Mouse (Mus musculus): ENCODE data around the gene Rnf123. TPM values are rescaled to one million over a fixed set of nuclear protein-coding genes. Genes with fewer than 3 reads are reported as not detected.
"Not testable (repeated sequence)": the region's sequence is repeated elsewhere in the genome, so short reads cannot be mapped to it uniquely, and the experiment has no call there.

The Rnf123 gene
- polyA plus RNA-seq, 2 experiments from 2014 or later: 49.9 to 75.8 TPM

DNA sequence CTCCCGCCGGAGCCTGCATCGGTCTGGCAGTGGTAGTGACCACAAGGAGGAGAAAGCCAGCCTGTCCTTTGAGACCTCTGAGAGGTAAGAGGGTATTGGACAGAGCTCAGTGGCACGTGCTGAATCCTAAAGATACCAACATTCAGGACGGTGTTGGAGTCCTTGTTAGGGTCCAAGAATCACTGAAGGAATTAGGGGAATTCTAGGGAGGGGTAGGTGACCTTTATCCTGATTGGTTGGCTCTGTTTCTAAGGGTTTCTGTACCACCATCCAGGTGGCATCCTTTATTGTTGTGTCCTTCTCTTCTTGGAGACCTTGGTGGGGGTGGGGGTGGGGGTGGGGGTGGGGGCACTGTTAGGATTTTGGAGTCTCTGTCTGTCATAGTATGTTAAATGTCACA, 51.0 kb downstream of the Rnf123 start:
- ATAC-seq: no peak

DNA sequence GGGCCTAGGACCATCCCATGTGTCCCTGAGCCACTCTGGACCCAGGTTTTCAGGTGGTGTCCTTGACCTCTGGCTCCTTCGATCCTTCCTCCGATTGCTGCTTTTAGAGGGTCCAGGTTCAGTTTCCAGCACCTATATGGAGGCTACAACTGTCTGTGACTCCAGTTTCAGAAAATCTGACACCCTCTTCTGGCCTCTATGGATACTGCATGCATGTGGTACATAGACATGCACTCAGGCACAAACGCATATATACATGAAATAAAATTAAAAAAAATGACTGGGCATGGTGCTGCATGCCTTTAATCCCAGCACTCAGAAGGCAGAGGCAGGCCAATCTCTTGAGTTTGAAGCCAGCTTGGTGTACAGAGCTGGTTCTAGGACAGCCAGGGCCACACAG, 55.3 kb downstream of the Rnf123 start:
- no peak for ATAC-seq

DNA sequence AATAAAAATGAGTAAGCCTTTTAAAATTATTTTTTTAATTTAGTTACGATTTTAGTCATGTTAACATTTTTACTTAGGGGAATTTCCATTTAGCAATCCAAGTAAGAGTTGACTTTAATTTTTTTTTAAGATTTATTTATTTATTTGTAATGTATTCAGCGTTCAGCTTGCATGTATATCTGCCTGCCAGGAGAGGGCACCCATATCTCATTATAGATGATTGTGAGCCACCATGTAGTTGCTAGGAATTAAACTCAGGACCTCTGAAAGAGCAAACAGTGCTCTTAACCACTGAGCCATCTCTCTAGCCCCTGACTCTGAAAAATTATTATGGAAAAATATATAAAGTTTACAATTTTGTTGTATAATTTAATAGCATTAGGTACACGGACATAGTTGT, 56.6 kb downstream of the Rnf123 start:
- no peak for ATAC-seq

DNA sequence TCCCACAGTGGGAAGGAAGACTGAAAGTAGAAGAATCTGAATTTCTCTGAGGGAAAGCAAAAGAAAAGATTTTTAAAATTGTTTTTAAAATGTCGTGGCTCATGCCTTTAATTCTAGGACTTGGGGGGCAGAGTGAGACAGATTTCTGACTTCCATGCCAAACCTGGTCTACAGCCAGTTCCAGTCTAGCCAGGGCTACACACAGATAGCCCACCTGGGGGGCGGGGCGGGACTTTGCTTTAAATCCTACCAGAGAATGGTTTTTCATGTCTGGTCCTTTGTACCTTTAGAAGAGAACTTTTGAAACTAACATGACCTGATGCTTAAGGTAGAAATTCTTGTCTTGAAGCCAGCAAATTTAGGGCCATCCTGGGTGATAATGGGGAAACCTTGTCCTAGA, 59.9 kb downstream of the Rnf123 start:
- no peak for ATAC-seq

DNA sequence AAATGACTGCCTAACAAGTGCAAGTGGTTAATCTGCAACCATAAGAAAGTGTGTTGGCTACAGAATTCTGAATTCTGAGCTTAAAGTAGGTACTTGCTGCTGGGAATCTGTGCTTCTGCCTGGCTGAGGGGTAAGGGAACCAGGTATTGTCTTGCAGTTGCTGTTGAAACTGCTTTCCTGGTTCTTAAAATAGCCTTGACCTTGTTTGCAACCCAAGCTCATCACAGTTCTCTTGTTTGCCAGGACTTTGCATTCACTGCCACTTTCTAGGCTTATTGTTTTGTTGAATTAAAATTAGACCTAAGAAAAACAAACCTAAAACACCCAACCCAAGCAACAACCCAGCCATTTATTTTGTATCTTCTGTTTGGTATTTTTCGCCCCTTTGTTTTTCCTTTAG, 62.4 kb downstream of the Rnf123 start:
- no peak for ATAC-seq

DNA sequence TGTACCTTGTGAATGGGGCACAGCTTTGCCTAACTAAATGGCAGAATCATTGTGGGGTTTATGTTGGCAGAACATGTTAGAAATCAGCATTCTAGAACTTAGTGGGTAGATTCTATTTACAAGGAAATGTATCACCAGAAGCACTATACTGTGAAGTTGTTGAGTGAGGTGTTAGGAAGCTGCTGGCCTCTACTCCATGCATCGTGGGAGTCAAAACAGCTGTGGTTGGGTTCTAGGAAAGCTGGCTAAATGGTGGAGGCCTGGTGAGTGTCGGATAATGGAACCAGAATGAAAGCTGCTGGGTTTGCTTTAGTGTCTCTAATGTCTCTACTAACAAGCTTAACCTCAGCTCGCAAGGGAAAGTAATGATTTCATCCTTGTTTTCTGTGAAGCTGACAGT, 66.0 kb downstream of the Rnf123 start:
- no peak for ATAC-seq

DNA sequence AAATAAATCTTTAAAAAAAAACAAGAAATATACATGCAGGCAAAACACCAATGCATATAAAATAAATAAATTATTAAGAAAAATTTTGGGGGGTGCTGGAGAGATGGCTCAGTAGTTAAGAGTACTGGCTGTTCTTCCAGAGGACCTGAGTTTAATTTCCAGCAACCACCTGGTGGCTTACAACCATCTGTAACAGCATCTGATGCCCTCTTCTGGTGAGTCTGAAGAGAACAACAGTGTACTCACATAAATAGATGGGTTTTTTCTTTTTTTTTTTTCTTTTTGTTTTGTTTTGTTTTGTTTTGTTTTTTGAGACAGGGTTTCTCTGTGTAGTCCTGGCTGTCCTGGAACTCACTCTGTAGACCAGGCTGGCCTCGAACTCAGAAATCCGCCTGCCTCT, 69.6 kb downstream of the Rnf123 start:
- not testable (repeated sequence) for ATAC-seq

DNA sequence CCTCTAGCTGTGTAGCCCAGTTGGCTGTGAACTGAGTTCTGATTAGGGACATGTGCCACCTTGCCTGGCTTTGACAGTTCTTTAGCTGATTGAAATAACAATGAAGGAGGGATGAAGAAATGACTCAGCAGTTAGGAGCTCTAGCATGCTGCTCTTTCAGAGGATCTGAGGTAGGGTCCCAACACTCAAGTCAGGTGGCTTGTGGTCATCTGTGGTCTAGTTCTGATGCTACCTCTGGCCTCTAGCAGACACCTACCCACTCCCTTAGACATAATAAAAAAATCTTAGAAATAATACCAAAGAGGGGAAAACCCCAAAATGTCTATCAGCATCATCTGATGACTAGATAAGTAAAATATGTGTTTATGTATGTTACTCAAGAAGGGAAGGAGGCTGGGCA, 72.8 kb downstream of the Rnf123 start:
- ATAC-seq: peak; percentile 69

DNA sequence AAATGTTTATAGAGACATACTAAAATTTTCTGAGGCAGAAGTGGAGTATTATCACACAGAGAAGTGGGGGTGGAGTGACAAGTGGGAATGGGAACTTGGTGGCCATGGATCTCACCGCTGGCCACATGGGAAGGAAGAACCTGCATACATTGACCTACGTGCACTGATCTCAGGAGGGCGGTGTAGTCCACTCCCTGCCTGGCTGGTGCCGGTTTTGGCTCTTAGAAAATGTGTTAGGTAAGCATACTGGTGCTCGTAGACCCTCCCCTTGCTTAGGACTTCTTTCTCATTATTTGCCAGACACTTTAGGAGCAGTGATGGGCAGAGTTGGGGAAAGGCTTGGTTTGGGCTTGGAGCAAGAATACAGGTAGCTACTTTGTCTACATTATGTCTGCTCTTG, 75.1 kb downstream of the Rnf123 start:
- no peak for ATAC-seq

DNA sequence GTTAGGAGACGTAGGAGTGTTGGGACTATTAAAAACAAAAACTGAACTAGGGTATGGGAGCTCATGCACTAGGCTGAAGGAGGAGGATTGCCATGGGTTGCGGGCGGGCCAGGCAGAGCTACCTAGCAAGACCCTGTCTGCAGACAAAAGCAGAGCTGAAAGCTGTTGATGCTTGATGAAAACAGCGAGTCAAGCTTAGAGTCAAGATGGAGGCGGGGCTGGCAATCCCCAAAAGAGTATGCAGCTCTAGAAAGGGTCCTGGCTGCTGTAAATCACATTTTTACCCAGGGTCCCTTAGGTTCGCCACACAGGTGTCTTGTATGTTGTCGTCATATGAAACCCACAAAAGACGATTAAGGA, 79.6 kb downstream of the Rnf123 start:
- ATAC-seq: no peak

DNA sequence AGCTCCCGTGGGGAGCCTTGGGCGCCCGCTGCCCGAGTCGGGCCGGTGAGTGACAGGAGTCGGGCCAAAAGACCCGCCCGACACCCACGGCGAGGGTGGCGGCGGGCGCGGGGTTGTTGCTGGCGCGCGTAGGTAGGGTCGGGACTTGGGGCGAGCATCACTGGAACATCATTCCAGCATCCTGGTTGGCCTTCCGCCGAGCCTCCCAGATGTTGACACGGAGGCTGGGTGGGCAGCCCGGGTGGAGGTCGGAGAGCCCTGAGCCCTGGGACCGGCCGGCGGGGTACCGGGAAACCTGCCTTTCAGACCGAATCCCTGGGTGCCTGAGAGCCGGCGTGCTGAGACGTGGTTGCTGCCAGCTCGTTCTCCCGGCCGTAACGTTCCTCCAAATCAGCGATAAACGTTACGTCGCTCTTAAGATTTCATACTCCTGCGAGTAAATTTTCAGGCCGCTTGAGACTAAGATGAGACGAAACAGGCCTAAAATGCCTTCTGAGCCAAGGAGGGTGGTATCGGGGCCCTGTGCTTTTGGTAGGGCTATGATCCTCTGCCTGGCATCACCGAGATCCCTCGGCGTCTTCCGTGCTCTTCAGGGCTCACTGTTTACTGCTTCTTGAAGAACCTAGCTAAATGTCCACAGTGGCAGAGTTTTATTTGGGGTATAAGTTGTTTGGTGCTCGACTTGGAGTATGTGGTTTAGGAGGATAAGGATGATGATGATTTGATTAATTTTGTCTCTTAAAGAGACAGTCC, 80.2 kb downstream of the Rnf123 start:
- peak; percentile 15 for ATAC-seq

DNA sequence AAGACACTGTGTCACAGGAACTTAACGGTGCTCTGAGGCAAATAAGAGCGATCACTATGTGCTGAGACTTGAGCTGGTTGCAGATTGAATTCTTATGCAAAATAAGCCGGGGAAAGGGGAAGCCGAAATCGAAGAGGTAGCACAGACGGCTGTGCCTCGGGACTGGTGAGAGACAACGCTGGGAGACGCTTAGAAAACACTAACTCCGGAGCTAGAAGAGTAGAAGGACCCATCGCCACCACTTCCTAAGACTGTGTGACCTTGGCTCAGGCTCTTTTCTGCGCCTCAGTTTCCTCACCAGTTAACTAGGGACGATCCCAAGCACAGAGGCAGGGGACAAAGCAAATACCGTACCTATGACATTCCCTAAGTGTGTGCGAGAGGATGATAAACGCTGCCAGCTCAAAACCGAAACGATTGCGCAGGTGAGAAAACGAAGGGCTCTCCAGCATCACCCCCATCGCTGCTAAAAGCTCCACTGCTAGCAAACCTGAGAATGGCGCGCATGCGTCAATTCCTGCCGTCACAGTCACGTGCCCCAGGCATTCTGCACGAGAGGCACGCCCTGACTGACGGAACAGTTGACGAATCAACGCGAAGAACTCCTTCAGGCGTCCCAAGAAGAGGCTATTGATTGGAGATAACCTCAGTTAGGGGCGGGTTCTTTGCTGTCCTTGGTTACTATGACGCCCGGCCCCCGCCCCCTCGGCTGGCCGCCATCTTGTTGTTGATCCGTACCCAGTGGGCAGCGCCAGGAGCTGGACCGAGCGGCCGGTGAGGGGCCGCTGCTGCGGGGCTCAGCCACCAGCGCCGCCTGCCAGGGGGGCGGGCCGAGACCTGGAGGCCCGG, 81.0 kb downstream of the Rnf123 start, which contains the start of gene Ip6k1:
Ip6k1 (plus strand) TSS at position 580 of the 849 bp plus-strand sequence.
- ATAC-seq: peak; percentile 99

Other genes starting within 250 kb of the Rnf123 start
- 10 to 100 TPM; 76.4 to 81.0 TPM for gene Rbm6, start 210.1 kb downstream of the Rnf123 start, polyA plus RNA-seq (2017; shearing (Covaris generic))
- gene Mon1a, start 195.2 kb downstream of the Rnf123 start, polyA plus RNA-seq (2017; shearing (Covaris generic)): 10 to 100 TPM; 11.3 to 12.9 TPM
- not detected for gene Mst1r, start 176.5 kb downstream of the Rnf123 start, polyA plus RNA-seq (2017; shearing (Covaris generic))
- gene Actl11, start 154.9 kb downstream of the Rnf123 start, polyA plus RNA-seq (2017; shearing (Covaris generic)): not detected
- gene Camkv, start 147.7 kb downstream of the Rnf123 start, polyA plus RNA-seq (2017; shearing (Covaris generic)): not detected
- gene Traip, start 133.2 kb downstream of the Rnf123 start, polyA plus RNA-seq (2017; shearing (Covaris generic)): 1 to 10 TPM; 5.0 to 8.2 TPM
- 100 to 1,000 TPM; 132 to 138 TPM for gene Uba7, start 107.8 kb downstream of the Rnf123 start, polyA plus RNA-seq (2017; shearing (Covaris generic))
- gene Gm20661, start 100.3 kb downstream of the Rnf123 start, polyA plus RNA-seq (2017; shearing (Covaris generic)): not detected
- gene Inka1, start 97.5 kb downstream of the Rnf123 start, polyA plus RNA-seq (2017; shearing (Covaris generic)): under 1 TPM; 0.33 to 0.51 TPM
- gene Cdhr4, start 90.8 kb downstream of the Rnf123 start, polyA plus RNA-seq (2017; shearing (Covaris generic)): 1 to 10 TPM in 1 of 2 experiments, under 1 TPM in 1; 0.93 to 2.5 TPM
- not detected for gene Gm20662, start 87.0 kb downstream of the Rnf123 start, polyA plus RNA-seq (2017; shearing (Covaris generic))
- 10 to 100 TPM; 36.7 to 47.6 TPM for gene Ip6k1, start 80.8 kb downstream of the Rnf123 start, polyA plus RNA-seq (2017; shearing (Covaris generic))
- 10 to 100 TPM; 12.9 to 22.2 TPM for gene Gmppb, start 34.1 kb downstream of the Rnf123 start, polyA plus RNA-seq (2017; shearing (Covaris generic))
- gene Amigo3, start 30.2 kb downstream of the Rnf123 start, polyA plus RNA-seq (2017; shearing (Covaris generic)): 1 to 10 TPM; 1.3 to 3.3 TPM
- gene Mst1, start 2.9 kb downstream of the Rnf123 start, polyA plus RNA-seq (2017; shearing (Covaris generic)): under 1 TPM; 0.40 to 0.48 TPM
- gene Apeh, start 11.3 kb upstream of the Rnf123 start, polyA plus RNA-seq (2017; shearing (Covaris generic)): 10 to 100 TPM; 39.4 to 45.0 TPM
- gene Bsn, start 107.0 kb upstream of the Rnf123 start, polyA plus RNA-seq (2017; shearing (Covaris generic)): under 1 TPM; 0.33 to 0.73 TPM
- 1 to 10 TPM; 2.1 to 3.3 TPM for gene Dag1, start 180.6 kb upstream of the Rnf123 start, polyA plus RNA-seq (2017; shearing (Covaris generic))
- gene Nicn1, start 207.1 kb upstream of the Rnf123 start, polyA plus RNA-seq (2017; shearing (Covaris generic)): 1 to 10 TPM; 2.8 to 3.0 TPM
- under 1 TPM; 0.29 to 0.58 TPM for gene Amt, start 213.5 kb upstream of the Rnf123 start, polyA plus RNA-seq (2017; shearing (Covaris generic))
- 100 to 1,000 TPM; 294 to 378 TPM for gene Rhoa, start 222.8 kb upstream of the Rnf123 start, polyA plus RNA-seq (2017; shearing (Covaris generic))
- gene Tcta, start 222.8 kb upstream of the Rnf123 start, polyA plus RNA-seq (2017; shearing (Covaris generic)): 10 to 100 TPM in 1 of 2 experiments, 1 to 10 TPM in 1; 9.7 to 13.5 TPM